Mouse (Mus musculus): ENCODE measurements at regions not wholly inside any gene's neighbourhood (a gene's known extent, or its start where the extent isn't known, plus 50 kb on each side); places are given as distances from the start of the nearest gene placed in this dataset.

DNA sequence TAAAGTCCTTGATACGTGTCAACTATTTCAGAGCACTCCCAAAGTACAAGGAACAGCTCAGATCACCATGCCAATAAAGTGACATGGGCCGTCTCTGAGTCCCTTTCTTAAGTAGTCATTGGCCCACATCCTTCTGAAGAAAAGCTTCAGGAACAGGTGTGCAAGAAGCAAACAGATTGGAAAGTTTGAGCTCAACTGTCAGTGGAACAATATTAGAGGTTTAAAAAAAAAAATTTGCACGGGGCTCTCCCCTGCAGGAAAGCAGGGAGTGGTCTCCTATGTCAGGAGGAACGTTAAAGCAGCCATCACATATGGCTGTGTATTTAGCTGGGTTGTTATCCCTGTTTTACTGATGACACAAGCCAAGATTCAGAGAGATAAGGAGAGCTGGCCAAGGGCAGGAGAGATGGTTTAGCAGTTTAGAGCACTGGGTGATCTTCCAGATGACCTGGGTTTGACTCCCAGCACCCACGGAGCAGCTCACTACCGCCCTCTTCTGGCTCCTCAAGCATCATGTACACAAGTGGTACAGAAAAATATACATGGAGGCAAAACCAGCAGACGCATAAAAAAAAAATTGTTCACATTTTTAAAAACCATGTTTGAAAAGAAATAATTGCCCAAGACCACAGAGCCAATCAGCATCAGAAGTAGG lies 318.3 kb upstream of the Clint1 start:
- DNase-seq (ENCODE audit: low read depth, low spot score) = peak; percentile 57

DNA sequence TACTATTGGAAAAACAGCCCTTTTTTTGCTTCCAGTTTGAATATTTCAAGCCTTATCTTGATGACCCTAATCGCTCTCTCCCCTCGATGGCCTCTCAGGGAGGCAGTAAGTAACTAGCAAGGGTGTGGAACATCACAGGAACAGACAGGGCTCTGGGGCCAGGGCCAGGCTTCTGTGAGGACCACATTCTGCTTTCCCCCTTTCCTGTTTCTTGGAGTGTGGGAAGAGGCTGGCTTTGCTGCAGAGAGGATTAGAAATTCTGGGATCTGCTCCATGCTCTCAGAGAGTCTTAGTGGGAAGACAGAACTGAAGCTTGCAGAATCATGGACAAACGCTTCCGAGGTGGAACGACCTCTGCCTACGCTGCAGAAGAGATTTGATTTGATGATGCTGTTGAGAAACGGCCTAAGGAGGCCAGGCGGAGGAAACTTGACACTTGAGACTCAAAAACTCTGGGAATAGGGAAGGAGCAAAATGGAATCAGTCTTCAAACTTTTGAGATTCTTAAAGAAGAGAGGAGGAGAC lies 316.3 kb upstream of the Clint1 start:
- no peak for DNase-seq (ENCODE audit: low read depth, low spot score)

DNA sequence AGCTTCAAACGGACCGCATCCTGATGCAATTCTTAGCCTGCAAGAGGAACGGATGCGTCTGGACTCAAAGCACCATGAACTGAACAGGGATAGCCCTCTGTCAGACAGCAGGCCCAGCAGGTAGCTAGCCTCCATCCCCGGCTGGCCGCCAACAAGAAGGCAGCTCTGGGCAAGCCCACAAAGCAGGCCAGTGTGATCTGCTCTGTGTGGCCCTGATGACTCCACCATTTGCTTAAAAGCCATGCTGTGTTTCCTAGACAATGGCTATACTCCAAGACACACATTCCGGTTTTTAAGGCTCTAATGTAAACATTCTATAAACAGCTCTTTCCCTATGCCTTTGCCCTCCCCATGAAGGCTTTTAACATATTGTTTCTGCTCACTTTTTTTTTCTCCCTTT lies 313.8 kb upstream of the Clint1 start:
- DNase-seq (ENCODE audit: low read depth, low spot score) = no peak

DNA sequence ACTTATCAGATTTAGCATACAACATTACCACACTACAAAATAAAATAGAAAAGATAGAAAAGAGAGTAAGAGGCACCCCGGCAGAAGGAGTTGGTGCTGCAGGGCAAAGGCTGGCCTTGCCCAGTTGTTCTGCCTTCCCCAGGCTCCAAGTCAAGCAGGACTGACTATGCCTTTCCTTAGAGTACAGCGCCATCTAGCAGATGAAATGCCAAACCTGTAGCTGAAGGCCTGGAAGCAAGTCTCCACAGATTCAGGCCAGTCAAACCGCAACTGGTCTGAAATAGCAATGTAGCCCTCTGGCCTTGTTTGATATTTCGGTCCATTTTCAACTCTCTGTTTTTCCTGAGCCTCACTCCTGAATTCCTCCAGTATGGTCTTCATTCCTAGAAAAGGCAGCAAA lies 312.4 kb upstream of the Clint1 start:
- DNase-seq (ENCODE audit: low read depth, low spot score) = peak; percentile 66

DNA sequence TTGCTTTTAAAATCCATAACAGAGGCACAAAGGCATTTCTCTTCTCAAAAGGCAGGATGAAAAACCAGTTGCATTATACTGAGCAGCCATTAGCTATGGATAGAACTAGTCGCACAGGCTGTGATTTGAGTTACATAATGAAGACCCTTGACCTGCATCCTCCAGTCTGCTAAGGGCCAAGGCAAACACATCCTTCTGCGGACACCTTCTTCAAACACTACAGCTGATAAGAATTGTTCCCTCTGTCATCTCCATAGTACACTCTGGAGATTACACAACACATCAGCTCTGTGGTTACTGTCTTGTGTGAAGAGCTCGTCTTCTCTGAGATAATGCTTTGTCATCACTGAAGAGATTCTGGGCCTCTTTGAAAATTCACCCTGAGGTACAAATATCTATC lies 307.3 kb upstream of the Clint1 start:
- DNase-seq (ENCODE audit: low read depth, low spot score) = no peak

DNA sequence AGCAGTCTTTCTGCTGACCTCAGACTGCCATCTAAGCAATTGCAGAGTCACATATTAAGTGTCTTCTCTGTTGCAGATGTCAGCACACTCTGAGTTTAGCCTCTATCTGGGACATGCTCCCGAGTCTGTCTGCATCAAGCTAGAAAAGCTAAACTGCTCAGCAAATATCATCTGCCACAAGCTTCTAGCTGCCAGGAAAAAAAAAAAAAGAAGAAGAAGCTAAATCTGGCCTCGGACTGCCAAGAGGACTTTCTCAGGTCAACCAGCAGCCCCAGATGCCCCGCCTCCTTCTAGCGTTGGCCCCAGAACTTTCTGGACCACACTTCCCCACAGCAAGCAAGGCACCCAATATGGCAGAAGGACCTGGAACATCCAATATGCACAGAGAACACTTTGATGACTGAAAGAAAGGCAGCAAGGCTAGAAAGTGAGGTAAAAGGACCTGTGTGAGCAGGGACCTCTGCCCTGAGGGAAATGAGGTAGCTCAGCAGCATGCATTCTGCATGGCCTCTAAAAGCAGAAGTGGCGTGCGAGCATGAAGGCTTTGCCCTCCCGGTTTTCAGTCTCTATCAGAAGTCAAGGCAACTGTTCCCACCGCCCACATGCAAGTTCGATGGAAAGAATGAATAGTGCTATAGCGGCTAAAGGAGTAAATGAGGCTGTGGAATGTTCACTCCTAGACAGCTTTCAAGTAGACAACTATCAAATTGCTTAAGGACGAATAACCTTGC lies 305.8 kb upstream of the Clint1 start:
- DNase-seq (ENCODE audit: low read depth, low spot score) = no peak

DNA sequence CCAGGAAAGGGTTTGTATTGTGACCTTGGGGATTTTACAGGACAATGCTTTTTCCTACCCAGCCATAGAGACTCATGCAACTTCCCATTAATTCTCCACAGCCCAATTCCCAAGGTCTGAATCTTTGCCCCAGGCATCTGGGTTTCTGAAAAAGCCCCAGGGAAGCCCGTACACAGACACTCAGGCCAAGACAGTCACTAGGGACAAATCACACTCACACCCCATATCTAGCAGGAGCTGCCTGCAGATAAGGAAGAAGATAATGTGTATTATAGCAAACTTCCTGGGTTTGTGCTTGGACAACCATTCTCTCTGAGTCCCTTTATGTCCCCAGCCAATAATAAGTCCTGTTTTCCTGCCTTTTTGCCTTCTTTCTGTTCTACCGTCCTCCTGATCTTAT lies 305.0 kb upstream of the Clint1 start:
- DNase-seq (ENCODE audit: low read depth, low spot score) = no peak

DNA sequence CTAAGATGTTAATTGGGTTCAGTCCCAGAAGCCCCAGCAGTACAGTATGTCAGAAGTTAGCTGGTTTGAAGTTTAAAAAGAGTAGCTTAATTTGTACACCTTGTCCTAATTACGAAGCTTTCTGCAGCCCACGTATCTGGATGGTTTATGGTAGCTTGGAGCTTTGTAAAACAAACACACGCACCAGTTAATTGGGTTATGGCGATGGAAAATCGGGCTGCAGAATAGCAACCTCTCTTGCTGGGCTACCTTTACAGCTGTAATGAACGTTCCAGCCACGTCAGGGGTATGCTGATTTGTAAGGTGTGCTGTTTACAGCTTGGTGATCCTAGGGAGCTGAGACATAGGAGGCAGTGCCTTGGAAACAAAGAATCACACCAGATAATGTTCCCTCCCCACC lies 301.5 kb upstream of the Clint1 start:
- DNase-seq (ENCODE audit: low read depth, low spot score) = no peak

DNA sequence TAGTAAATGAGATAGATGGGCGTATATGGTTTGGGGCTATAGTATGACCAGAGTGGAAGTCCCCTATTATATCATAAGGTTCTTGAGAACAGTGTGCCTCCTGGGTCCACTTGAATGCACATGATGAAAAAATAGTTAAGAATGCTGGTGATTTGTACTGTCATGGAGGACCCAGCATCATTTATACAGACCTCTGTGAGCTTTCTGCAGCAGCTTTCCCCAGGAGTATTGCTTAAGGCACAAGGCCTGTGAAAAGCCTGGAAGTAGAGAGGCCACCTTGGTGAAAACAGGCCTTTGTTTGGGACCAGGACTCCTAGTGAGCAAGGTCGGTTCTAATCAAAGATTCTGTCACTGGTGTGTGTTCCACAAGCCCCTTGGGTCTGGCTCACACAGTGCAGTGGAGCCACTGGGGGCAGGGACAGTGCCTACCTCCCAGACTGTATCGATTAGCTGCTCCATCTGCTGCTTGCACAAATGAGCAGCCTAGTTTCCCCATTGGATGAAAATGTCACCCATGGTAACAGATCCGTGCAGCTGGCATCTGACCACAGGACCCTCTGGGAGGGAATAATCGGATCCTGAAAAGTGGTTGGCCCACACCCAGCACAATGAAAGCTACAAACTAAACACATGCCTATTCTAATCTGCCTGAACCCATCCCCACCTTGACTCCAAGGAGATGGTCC lies 274.2 kb upstream of the Clint1 start:
- DNase-seq (ENCODE audit: low read depth, low spot score) = no peak

DNA sequence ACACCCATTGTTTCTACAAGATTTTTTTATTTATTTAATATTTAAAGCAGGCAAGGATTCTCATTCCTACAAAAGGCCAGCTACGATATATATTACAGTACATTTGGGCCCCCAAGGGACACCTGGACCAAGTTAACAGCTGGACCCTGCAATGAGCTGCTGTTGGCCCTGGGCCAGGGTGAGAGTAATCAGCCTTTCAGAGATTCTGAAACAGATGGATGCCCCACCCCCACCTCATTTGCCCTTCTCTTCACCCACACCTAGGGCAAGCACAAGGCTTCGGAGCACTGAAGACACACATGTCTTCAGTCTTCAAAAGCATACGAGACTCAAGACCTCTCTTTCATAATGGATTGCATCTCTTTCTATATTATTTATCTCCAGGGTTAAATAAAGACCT lies 259.5 kb upstream of the Clint1 start:
- no peak for DNase-seq (ENCODE audit: low read depth, low spot score)

DNA sequence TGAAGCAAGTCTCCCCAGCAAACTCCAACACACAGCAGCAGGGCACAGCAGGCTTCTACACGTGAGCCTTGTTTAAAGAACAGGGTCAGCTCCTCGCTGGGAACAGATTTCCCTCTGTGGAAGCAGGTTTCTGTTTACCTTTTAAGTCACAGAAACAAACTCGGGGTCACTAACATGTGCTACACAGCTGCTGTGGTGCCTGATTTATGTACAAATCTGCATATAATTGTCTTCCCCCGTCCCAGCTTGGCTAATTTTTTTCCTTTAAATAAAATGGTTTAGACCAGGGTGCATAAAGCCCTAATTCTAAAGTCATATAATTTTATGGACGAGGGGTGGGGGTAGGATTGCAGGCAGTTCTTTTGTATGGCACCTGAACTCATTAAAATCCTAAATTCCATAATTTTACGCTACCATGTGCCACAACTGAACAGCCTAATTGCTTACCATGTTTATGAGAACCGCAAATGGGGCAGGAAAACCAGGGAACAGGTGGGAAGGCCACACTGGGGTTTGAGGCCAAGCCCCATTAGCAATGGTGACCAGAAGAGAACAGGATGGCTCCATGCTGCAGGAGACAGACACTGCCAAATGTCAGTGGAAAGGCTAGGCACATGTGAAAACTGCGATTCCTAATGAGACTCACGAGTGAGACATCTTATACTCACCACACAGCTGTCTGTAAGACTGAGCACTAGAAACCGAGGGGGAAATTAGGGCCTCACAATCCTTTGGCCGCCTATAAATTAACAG lies 258.8 kb upstream of the Clint1 start:
- no peak for DNase-seq (ENCODE audit: low read depth, low spot score)

GRCm38 (mm10) chr11:45595372-45595771 lies 256.5 kb upstream of the Clint1 start:
- no peak for DNase-seq (ENCODE audit: low read depth, low spot score)

- no peak for DNase-seq (ENCODE audit: low read depth, low spot score)
These were observed 230.0 kb upstream of the Clint1 start for GRCm38 (mm10) chr11:45621824-45622223.

DNA sequence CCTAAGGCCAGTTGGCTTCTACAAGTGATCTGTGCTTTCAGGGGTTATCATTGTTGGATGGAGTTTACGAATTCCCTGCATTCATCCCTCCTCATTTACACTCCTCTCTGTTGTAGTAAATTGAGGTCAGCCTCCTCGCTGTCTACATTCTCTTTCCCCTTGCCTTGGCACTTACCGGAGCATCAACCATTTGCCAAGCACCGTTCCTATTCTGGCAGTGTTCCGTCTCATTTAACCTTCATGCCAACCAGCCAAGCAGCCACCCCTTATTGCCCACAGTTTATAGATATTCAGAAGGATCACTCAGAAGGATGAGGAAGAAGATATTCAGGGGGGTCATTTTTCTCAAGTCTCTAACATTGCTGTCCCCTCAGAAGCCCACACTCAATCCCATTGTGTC lies 229.2 kb upstream of the Clint1 start:
- DNase-seq (ENCODE audit: low read depth, low spot score) = no peak

DNA sequence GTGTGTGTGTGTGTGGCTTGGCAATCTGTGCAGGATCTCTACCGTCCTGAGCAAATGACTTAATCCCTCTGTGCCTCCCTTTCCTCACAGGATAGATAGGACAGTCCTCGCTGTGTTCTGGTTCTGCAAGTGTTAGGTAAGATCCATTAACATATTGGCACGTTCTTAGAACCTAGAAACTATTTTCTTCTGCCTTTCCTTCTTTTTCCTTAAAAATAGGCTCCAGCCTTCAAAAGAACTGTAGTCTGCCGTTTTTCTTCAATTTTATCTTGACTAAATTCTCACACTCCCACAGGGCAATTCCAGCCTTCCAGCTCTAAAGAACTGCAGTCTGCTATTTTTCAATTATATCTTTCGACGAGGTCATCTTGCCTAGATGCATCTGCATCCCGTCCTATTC lies 227.6 kb upstream of the Clint1 start:
- no peak for DNase-seq (ENCODE audit: low read depth, low spot score)

GRCm38 (mm10) chr11:45629250-45629649 lies 222.6 kb upstream of the Clint1 start:
- peak; percentile 43 for DNase-seq (ENCODE audit: low read depth, low spot score)

GRCm38 (mm10) chr11:45634535-45635235 lies 217.2 kb upstream of the Clint1 start:
- DNase-seq (ENCODE audit: low read depth, low spot score) = no peak

GRCm38 (mm10) chr11:45635896-45636295 lies 216.0 kb upstream of the Clint1 start:
- DNase-seq (ENCODE audit: low read depth, low spot score) = no peak

DNA sequence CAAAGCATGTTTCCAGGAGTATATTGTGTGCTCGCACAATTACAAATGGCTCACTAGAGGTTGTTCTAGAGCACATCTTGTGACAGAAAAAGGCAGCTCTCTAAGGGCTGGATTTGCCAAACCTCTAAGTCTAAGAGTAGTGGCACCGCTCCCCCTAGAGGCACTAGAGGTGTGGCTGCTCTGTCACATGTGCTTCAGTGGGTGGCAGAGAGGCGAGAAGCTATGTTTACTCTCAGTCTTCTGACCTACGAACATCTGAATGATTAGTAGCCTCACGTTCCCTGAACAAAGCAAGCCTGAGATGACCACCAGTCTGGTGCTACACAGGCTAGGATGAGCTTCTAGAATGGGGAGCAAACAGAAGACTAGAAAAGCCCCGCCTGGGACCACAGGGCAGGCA lies 212.6 kb upstream of the Clint1 start:
- DNase-seq (ENCODE audit: low read depth, low spot score) = no peak

DNA sequence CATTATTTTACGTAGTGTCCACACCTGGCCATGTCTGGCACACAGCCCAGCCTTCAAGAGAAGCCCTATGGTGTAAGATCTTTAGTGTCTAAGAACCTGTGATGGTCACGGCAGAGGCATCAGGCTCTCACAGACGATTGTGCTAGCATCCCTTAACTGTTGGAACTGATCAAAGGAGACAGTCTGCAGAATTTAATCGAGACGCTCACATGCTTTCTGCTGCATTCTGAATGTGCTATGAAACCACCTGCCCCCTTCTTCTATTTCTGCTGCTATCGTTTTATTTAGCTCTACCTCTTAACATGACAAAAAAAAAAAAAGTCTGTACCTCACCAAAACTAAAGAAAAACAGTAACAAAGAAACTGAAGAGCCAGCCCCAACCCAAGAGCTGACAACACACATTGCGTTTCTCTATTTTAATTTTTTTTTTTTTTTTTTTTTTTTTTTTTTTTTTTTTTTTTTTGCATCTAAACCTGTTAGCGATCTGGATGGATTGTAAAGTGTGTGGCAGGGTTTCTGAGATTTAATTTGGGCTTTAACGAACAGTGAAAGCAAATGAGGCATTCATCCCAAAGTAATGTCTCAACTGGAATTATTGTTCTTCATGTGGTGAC lies 209.6 kb upstream of the Clint1 start:
- no peak for DNase-seq (ENCODE audit: low read depth, low spot score)

Data from R1 (cell line).